Mouse (Mus musculus) kidney, embryonic 16.5 days (tissue): Measurements from ENCODE around the gene Vgll4. TPM values are rescaled to one million over a fixed set of nuclear protein-coding genes. Genes with fewer than 3 reads are reported as not detected.

Source experiments
- ATAC-seq: fragments of 200-750 bp; cut with Nextera tagmentation; 2 replicates; pipeline ENCODE4 v1.8.0; 2017; ENCODE audit warnings: moderate TSS enrichment; ENCODE audit not compliant: low FRiP score, low TSS enrichment
- H3K27ac ChIP-seq: fragments of 300-500 bp; sonication (generic); 2 replicates; pipeline ENCODE4 v1.5.1; 2014; ENCODE audit warnings: low read length
- H3K27me3 ChIP-seq: fragments of 300-500 bp; sonication (generic); 2 replicates; pipeline ENCODE4 v1.6.1; 2014; ENCODE audit warnings: low read length, control low read depth, mixed read lengths; ENCODE audit not compliant: insufficient read depth
- H3K36me3 ChIP-seq: fragments of 300-500 bp; sonication (generic); 2 replicates; pipeline ENCODE4 v1.6.1; 2014; ENCODE audit warnings: low read length, control low read depth, mixed read lengths; ENCODE audit not compliant: insufficient read depth
- H3K4me1 ChIP-seq: fragments of 300-500 bp; sonication (generic); 2 replicates; pipeline ENCODE4 v1.6.1; 2014; ENCODE audit warnings: low read length, control low read depth, mixed read lengths; ENCODE audit not compliant: insufficient read depth
- H3K4me2 ChIP-seq: fragments of 300-500 bp; sonication (generic); replicated peaks from 2 replicates; pipeline ENCODE4 v1.6.1; 2014; ENCODE audit warnings: low read depth, low read length
- H3K4me3 ChIP-seq: fragments of 300-500 bp; sonication (generic); 2 replicates; pipeline ENCODE4 v1.5.1; 2014; ENCODE audit warnings: mild to moderate bottlenecking, low read length
- H3K9ac ChIP-seq: fragments of 300-500 bp; sonication (generic); replicated peaks from 2 replicates; pipeline ENCODE4 v1.6.1; 2014; ENCODE audit warnings: low read length
- H3K9me3 ChIP-seq: fragments of 300-500 bp; sonication (generic); 2 replicates; pipeline ENCODE4 v1.6.1; 2016; ENCODE audit warnings: low read length, control low read depth
- WGBS: fragments of 180-500 bp; shearing (Covaris S2); extraction: QIAGEN DNeasy Blood & Tissue Kit; methylation state at CpG from one replicate; pipeline ENCODE4 v1.1.7; 2014; 5-methylcytosine and 5-hydroxymethylcytosine counted together
- polyA plus RNA-seq: library from polyadenylated mRNA; unstranded; fragments of >200 nt; fragmentation: Nextera tagmentation; extraction: Ambion mirVana; gene quantifications from 2 replicates; pipeline ENCODE4 v1.2.1, GENCODE M21; 2015

Vgll4 gene
- polyA plus RNA-seq, 1 experiment from 2014 or later = 114 TPM

GRCm38 (mm10) chr6:114862046-114862445 is 107.7 kb downstream of the Vgll4 start:
- WGBS = 70% methylated on average over 9 of the region's 9 CpGs
- H3K9ac ChIP-seq = no peak overlapping the region
- peaks cover 37% of the 10 kb centered on the region for H3K36me3 ChIP-seq
- no peak overlapping the region for H3K4me2 ChIP-seq
- no peak for ATAC-seq
- H3K27me3 ChIP-seq = no peaks in the 10 kb centered on the region
- H3K4me3 ChIP-seq = no peak overlapping the region
- H3K9me3 ChIP-seq = no peaks in the 10 kb centered on the region
- H3K27ac ChIP-seq = no peak overlapping the region
- peaks cover 38% of the 10 kb centered on the region for H3K4me1 ChIP-seq

- H3K4me1 ChIP-seq = peaks cover 43% of the 10 kb centered on the region
- peaks cover 37% of the 10 kb centered on the region for H3K36me3 ChIP-seq
- H3K9me3 ChIP-seq = no peaks in the 10 kb centered on the region
- no peak overlapping the region for H3K9ac ChIP-seq
- peak overlapping the region; percentile 16; the same call in 1 of the 2 replicates for H3K27ac ChIP-seq
- no peaks in the 10 kb centered on the region for H3K27me3 ChIP-seq
- 67% methylated on average over 9 of the region's 9 CpGs for WGBS
- no peak overlapping the region for H3K4me3 ChIP-seq
- H3K4me2 ChIP-seq = no peak overlapping the region
- ATAC-seq = no peak
Observed at GRCm38 (mm10) chr6:114861591-114861990, 108.2 kb downstream of the Vgll4 start.

GRCm38 (mm10) chr6:114860677-114861568 is 108.9 kb downstream of the Vgll4 start:
- peaks cover 37% of the 10 kb centered on the region for H3K36me3 ChIP-seq
- H3K27ac ChIP-seq = peak overlapping the region; percentile 16; the same call in 1 of the 2 replicates
- no peaks in the 10 kb centered on the region for H3K9me3 ChIP-seq
- no peaks in the 10 kb centered on the region for H3K27me3 ChIP-seq
- H3K4me2 ChIP-seq = no peak overlapping the region
- 73% methylated on average over 14 of the region's 14 CpGs for WGBS
- peaks cover 38% of the 10 kb centered on the region for H3K4me1 ChIP-seq
- H3K4me3 ChIP-seq = no peak overlapping the region
- ATAC-seq = no peak; the same call in 1 of the 2 replicates
- H3K9ac ChIP-seq = no peak overlapping the region

GRCm38 (mm10) chr6:114858722-114859053 is 111.1 kb downstream of the Vgll4 start:
- Histone ChIP-seq H3K27ac (0 out of 2 replicates have a peak overlapping the region, but pooled peaks have one; percentile 13), H3K4me3 (no peak overlapping the region), H3K4me2 (no peak overlapping the region), H3K9me3 (no peaks in the 10 kb centered on the region), H3K4me1 (peaks cover 51% of the 10 kb centered on the region), H3K9ac (0 out of 2 replicates have a peak overlapping the region, but pooled peaks have one; percentile 19), H3K27me3 (no peaks in the 10 kb centered on the region), H3K36me3 (peaks cover 32% of the 10 kb centered on the region)
- no peak for ATAC-seq
- 55% methylated on average over 4 of the region's 4 CpGs for WGBS

GRCm38 (mm10) chr6:114857996-114858721 is 111.6 kb downstream of the Vgll4 start:
- no peak for ATAC-seq
- no peak overlapping the region for H3K27ac ChIP-seq
- WGBS = 69% methylated on average over 3 of the region's 3 CpGs
- H3K4me3 ChIP-seq = no peak overlapping the region
- H3K36me3 ChIP-seq = peaks cover 30% of the 10 kb centered on the region
- H3K4me2 ChIP-seq = no peak overlapping the region
- no peaks in the 10 kb centered on the region for H3K27me3 ChIP-seq
- H3K9ac ChIP-seq = no peak overlapping the region
- peaks cover 51% of the 10 kb centered on the region for H3K4me1 ChIP-seq
- H3K9me3 ChIP-seq = no peaks in the 10 kb centered on the region

GRCm38 (mm10) chr6:114856501-114856900 is 113.3 kb downstream of the Vgll4 start:
- no peak overlapping the region for H3K9ac ChIP-seq
- WGBS = 65% methylated on average over 4 of the region's 4 CpGs
- no peaks in the 10 kb centered on the region for H3K27me3 ChIP-seq
- H3K4me3 ChIP-seq = no peak overlapping the region
- H3K4me2 ChIP-seq = no peak overlapping the region
- no peaks in the 10 kb centered on the region for H3K9me3 ChIP-seq
- H3K27ac ChIP-seq = no peak overlapping the region; the same call in 1 of the 2 replicates
- peaks cover 17% of the 10 kb centered on the region for H3K36me3 ChIP-seq
- no peak for ATAC-seq
- peaks cover 58% of the 10 kb centered on the region for H3K4me1 ChIP-seq

- 68% methylated on average over 3 of the region's 3 CpGs for WGBS
- Histone ChIP-seq H3K4me1 (peaks cover 58% of the 10 kb centered on the region), H3K9ac (no peak overlapping the region), H3K4me3 (no peak overlapping the region), H3K9me3 (no peaks in the 10 kb centered on the region), H3K27ac (no peak overlapping the region), H3K36me3 (peaks cover 10% of the 10 kb centered on the region; the same call in 1 of the 2 replicates), H3K4me2 (no peak overlapping the region), H3K27me3 (no peaks in the 10 kb centered on the region)
- no peak for ATAC-seq
Observed at GRCm38 (mm10) chr6:114855644-114856043, 114.2 kb downstream of the Vgll4 start.

- no peak overlapping the region for H3K27ac ChIP-seq
- peak; percentile 77 for ATAC-seq
- no peaks in the 10 kb centered on the region for H3K9me3 ChIP-seq
- H3K27me3 ChIP-seq = no peaks in the 10 kb centered on the region
- H3K36me3 ChIP-seq = peaks cover 5% of the 10 kb centered on the region; the same call in 1 of the 2 replicates
- no peak overlapping the region for H3K9ac ChIP-seq
- no peak overlapping the region for H3K4me2 ChIP-seq
- no peak overlapping the region for H3K4me3 ChIP-seq
- H3K4me1 ChIP-seq = peaks cover 52% of the 10 kb centered on the region
- WGBS = 24% methylated on average over 2 of the region's 2 CpGs
Observed at GRCm38 (mm10) chr6:114854368-114854767, 115.4 kb downstream of the Vgll4 start.

GRCm38 (mm10) chr6:114852739-114853138 is 117.1 kb downstream of the Vgll4 start:
- H3K4me2 ChIP-seq = no peak overlapping the region
- H3K4me1 ChIP-seq = peaks cover 36% of the 10 kb centered on the region
- WGBS = 39% methylated on average over 3 of the region's 3 CpGs
- H3K9ac ChIP-seq = no peak overlapping the region
- no peaks in the 10 kb centered on the region for H3K27me3 ChIP-seq
- H3K36me3 ChIP-seq = no peaks in the 10 kb centered on the region
- H3K9me3 ChIP-seq = no peaks in the 10 kb centered on the region
- H3K27ac ChIP-seq = no peak overlapping the region
- no peak overlapping the region for H3K4me3 ChIP-seq
- no peak for ATAC-seq
